Mouse (Mus musculus): ENCODE data around the gene Arx. TPM values are rescaled to one million over a fixed set of nuclear protein-coding genes. Genes with fewer than 3 reads are reported as not detected.

Gene Arx
- polyA plus RNA-seq, 1 experiment from 2014 or later, result 0.53 TPM

DNA sequence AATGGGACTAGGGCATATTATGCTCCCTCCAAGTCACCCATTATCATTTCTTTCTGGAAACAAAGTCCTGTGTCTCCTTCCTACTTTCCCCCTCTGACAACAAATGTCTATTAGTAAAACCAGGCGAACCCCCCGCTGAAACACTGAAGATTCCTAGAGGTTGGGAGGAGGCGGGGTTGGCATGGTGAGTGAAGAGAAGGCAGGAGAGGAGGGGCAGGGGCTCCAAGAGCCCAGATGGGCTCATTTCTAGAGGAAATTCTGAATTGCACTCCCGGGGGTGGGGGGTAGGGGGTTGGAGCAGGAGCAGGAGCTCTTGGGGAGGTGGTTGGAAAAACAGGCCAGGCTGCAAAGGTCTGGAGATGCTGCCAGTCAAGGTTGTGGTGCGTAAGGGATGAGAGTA, 9.6 kb downstream of the Arx start:
- Histone ChIP-seq H3K4me1 (replicated peaks) (no peaks in the 10 kb centered on the region), H3K27me3 (replicated peaks) (peaks cover 70% of the 10 kb centered on the region), H3K9ac (no peak overlapping the region), H3K4me2 (replicated peaks) (no peak overlapping the region), H3K36me3 (no peaks in the 10 kb centered on the region), H3K9me3 (no peaks in the 10 kb centered on the region), H3K4me3 (replicated peaks) (no peak overlapping the region), H3K27ac (no peak overlapping the region)
- 31% methylated on average over 5 of the region's 5 CpGs for WGBS
- ATAC-seq, result no peak

DNA sequence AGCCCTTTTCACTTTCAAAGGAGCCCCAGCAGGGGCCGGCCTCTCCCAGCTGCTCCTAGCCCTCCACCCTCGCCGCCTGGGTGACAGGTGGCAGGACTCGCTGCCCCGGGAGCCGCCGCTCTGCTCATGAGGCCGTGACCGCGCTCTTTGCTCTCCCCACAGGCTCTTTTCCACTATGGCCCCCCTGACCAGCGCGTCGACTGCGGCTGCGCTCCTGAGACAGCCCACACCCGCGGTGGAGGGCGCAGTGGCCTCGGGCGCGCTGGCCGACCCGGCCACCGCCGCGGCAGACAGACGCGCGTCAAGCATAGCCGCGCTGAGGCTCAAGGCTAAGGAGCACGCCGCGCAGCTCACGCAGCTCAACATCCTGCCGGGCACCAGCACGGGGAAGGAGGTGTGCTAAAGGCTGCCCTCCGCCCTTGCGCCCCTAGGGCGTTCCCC, 10.8 kb downstream of the Arx start:
- H3K4me2 ChIP-seq (replicated peaks), result peak overlapping the region; percentile 50
- H3K27ac ChIP-seq, result no peak overlapping the region
- H3K9ac ChIP-seq, result no peak overlapping the region
- 19% methylated on average over 40 of the region's 40 CpGs for WGBS
- H3K4me3 ChIP-seq (replicated peaks), result peak overlapping the region; percentile 15; the same call in 1 of the 2 replicates
- no peaks in the 10 kb centered on the region for H3K36me3 ChIP-seq
- no peaks in the 10 kb centered on the region for H3K9me3 ChIP-seq
- peak; percentile 31; the same call in 1 of the 2 replicates for ATAC-seq
- peaks cover 72% of the 10 kb centered on the region for H3K27me3 ChIP-seq (replicated peaks)
- H3K4me1 ChIP-seq (replicated peaks), result no peaks in the 10 kb centered on the region

DNA sequence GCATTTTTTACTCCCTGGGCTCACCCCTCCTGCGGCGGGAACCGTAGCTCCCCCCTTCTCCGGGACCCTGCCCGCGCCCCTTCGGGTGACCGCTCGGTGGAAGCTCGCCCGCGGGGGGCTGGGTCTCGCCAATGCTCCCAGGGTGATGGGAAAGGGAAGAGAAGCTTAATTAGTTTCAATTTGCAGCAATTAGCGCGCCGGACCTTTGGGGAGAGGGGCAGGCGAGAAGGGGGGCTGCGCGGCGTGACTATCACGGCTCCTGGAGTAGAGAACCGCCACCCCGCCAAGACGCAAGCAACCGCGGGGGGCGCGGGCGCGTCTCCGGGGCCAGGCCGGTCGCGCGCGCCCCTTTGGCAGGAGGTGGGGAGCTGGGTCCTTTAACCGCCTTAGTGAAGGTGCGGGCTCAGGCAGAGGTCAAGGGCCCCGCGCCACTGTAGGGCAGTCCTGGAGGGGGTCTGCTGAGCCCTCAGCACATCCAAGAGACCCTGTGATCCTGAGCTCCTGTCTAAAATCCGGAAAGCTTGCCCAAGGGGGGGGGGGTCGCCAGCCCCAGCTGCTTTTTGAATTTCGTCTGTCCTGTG, 12.9 kb downstream of the Arx start:
- no peaks in the 10 kb centered on the region for H3K36me3 ChIP-seq
- H3K4me3 ChIP-seq (replicated peaks), result peak overlapping the region; percentile 14; the same call in 1 of the 2 replicates
- WGBS, result 13% methylated on average over 40 of the region's 43 CpGs
- peak overlapping the region; percentile 48 for H3K4me2 ChIP-seq (replicated peaks)
- no peaks in the 10 kb centered on the region for H3K4me1 ChIP-seq (replicated peaks)
- no peak overlapping the region for H3K27ac ChIP-seq
- H3K27me3 ChIP-seq (replicated peaks), result peaks cover 63% of the 10 kb centered on the region
- H3K9me3 ChIP-seq, result no peaks in the 10 kb centered on the region
- ATAC-seq, result no peak
- no peak overlapping the region for H3K9ac ChIP-seq

DNA sequence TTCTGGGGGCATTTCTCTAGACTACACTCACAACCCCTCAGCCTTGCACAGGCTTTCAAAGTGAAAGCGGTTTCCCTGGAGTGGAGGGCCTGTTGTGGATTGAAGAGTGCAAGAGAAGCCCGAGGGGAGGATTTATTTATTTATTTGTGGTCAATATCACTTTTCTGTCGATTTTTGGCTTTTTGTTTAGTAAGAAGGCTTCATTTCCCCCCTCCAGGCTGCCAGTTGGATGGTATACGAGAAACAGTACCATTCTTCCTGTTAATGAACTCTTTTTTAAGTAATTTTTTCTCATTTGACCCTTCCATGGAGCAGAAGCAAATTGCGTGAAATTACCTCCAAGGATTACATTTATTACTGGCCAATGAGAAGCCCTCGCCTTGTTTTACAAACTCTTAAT, 13.5 kb downstream of the Arx start:
- Histone ChIP-seq H3K4me3 (replicated peaks) (no peak overlapping the region), H3K4me2 (replicated peaks) (no peak overlapping the region), H3K27ac (no peak overlapping the region), H3K27me3 (replicated peaks) (peaks cover 57% of the 10 kb centered on the region), H3K4me1 (replicated peaks) (no peaks in the 10 kb centered on the region), H3K9ac (no peak overlapping the region), H3K36me3 (no peaks in the 10 kb centered on the region), H3K9me3 (no peaks in the 10 kb centered on the region)
- 23% methylated on average over 6 of the region's 6 CpGs for WGBS
- no peak for ATAC-seq

DNA sequence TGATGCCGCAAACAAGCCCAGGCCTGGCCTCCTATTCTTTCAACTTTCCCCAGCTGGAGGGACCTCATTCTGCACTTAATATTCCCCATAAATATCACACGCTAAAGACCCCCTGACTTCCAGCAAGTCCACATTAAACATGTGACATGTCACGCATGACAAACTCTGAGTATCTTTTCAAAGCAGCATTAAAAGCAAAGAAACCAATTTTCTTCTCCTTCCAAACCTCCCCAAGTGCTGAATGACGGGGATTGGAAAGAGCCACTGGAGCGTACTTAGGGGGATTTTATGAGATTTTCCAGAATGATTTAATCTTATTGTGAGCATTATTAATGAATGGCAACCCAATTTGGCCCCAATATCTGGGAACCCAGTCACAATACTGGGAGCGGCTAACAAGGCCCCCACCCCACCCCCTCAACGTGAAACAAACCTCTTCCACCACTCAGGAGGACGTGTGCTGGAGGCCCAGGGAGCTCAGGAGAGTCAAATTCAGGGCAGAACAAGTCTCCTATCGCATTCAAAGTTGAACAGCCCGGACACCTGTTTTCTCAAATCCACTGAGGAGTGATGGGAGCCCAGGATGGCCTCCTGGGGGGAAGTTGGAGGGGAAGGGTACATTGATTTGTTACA, 14.1 kb downstream of the Arx start:
- H3K36me3 ChIP-seq, result no peaks in the 10 kb centered on the region
- H3K9me3 ChIP-seq, result no peaks in the 10 kb centered on the region
- no peak overlapping the region for H3K4me3 ChIP-seq (replicated peaks)
- ATAC-seq, result no peak
- no peak overlapping the region for H3K9ac ChIP-seq
- H3K27ac ChIP-seq, result no peak overlapping the region
- no peak overlapping the region for H3K4me2 ChIP-seq (replicated peaks)
- WGBS, result 26% methylated on average over 10 of the region's 10 CpGs
- H3K27me3 ChIP-seq (replicated peaks), result peaks cover 52% of the 10 kb centered on the region
- H3K4me1 ChIP-seq (replicated peaks), result no peaks in the 10 kb centered on the region

DNA sequence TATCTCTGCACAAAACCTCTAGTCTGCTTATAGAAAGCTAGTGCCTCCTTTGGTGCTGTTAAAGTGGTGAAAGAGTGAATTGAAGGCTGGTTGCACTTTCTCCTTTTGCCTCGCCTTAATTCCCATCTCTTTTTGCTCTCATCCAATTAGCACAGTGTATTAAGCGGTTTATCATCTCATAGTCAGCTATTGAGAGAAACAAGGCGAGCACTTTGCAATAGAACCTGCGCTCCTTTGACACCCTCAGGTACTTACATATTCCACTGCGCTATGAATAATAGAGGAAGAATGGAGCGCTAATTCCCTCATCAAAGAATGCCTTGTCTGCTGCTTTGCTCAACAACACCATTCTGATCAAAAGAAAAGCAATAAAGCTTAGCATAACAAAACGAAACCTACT, 15.6 kb downstream of the Arx start:
- Histone ChIP-seq H3K4me1 (replicated peaks) (no peaks in the 10 kb centered on the region), H3K36me3 (no peaks in the 10 kb centered on the region), H3K4me3 (replicated peaks) (no peak overlapping the region), H3K27me3 (replicated peaks) (peaks cover 39% of the 10 kb centered on the region), H3K4me2 (replicated peaks) (no peak overlapping the region), H3K27ac (no peak overlapping the region), H3K9ac (no peak overlapping the region), H3K9me3 (no peaks in the 10 kb centered on the region)
- no peak for ATAC-seq
- 13% methylated on average over 7 of the region's 7 CpGs for WGBS

DNA sequence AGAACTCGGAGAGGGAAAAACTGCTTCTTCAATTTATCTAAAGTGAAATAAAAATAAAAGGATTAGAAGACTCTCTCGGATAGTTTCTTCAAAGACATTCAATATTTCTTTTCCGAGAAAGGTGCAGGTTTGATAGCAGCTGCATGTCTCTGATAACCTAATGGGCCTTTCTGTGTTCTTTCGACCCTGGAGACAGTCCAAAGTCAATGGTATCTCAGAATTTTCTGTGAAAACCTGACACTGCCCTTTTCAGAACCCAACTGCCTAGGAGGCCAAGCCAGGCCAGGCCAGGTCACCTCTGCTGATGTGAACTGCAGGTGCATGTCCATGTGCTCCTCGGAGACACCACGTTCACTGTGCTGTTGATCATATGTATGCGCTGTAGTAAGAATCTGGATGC, 19.5 kb downstream of the Arx start:
- WGBS, result 86% methylated on average over 7 of the region's 7 CpGs
- no peak for ATAC-seq

DNA sequence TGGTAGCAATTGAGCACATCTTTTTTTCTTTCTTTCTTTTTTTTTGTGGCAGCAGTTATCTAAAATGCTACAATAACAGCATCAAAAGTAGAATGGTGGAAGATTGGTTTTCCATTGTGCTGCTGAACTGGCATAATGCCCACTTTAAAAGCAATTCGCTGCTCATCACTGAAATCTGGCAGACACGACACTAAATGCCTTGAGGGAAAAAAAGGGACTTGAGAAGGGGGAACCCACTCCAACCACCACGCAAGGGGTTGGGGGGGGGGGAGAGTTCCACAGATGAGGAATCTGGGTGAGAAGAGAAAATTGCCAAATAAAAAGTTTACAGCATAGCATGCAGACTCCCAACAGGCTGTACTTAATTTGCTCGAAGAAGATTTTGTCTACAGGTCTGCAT, 31.3 kb downstream of the Arx start:
- no peaks in the 10 kb centered on the region for H3K27me3 ChIP-seq (replicated peaks)
- no peak overlapping the region for H3K27ac ChIP-seq
- H3K4me1 ChIP-seq (replicated peaks), result no peaks in the 10 kb centered on the region
- no peaks in the 10 kb centered on the region for H3K36me3 ChIP-seq
- WGBS, result 75% methylated on average over 4 of the region's 4 CpGs
- ATAC-seq, result no peak
- H3K4me2 ChIP-seq (replicated peaks), result no peak overlapping the region
- no peak overlapping the region for H3K4me3 ChIP-seq (replicated peaks)
- H3K9ac ChIP-seq, result no peak overlapping the region
- no peaks in the 10 kb centered on the region for H3K9me3 ChIP-seq

More for the DNA sequence above, 19.5 kb downstream of the Arx start:
- H3K4me2 ChIP-seq (replicated peaks), result no peak overlapping the region
- H3K36me3 ChIP-seq, result no peaks in the 10 kb centered on the region
- H3K27ac ChIP-seq, result no peak overlapping the region
- H3K9ac ChIP-seq, result no peak overlapping the region
- no peak overlapping the region for H3K4me3 ChIP-seq (replicated peaks)
- peaks cover 11% of the 10 kb centered on the region for H3K27me3 ChIP-seq (replicated peaks)
- H3K9me3 ChIP-seq, result no peaks in the 10 kb centered on the region
- H3K4me1 ChIP-seq (replicated peaks), result no peaks in the 10 kb centered on the region

DNA sequence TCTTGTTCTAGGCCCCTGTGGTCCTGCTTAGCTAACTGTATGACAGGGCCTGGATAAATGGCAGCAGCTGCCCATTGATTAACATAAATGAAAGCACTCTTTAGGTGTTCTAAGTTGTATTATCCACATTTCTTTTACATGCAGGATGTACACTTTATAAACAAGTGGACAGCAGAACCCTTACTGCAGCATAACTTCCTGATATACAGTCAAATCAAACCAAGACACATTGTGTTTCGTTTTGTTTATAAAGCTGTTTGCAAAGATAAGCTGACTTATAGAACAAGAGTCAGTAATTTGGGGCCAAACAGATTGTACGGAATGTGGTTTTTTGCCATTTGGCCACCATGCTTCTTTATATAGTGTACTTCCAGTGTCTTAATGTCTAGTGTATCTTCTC, 33.7 kb downstream of the Arx start:
- Histone ChIP-seq H3K36me3 (no peaks in the 10 kb centered on the region), H3K27me3 (replicated peaks) (no peaks in the 10 kb centered on the region), H3K4me3 (replicated peaks) (no peak overlapping the region), H3K27ac (no peak overlapping the region), H3K9me3 (no peaks in the 10 kb centered on the region), H3K4me2 (replicated peaks) (no peak overlapping the region), H3K4me1 (replicated peaks) (no peaks in the 10 kb centered on the region), H3K9ac (no peak overlapping the region)
- ATAC-seq, result no peak
- 78% methylated on average over 2 of the region's 2 CpGs for WGBS

DNA sequence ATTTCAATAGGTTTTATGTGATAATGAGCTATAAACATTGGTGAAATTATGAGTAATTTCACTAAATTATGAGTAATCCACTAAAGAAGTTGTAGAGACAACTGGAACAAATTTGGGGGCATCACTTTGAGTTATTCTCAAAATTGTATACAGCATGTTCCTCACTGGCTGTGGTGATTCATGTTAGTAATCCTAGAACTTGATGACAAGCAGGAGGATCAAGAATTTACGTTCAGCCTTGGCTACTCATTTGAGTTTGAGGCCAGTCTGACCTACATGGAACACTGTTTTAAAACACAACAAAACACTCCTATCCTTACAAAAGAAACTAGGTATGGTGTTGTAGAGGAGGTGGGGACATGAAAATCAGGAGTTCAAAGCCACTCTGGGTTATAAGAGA, 35.1 kb downstream of the Arx start:
- no peaks in the 10 kb centered on the region for H3K27me3 ChIP-seq (replicated peaks)
- no peak for ATAC-seq
- H3K9ac ChIP-seq, result no peak overlapping the region
- H3K4me1 ChIP-seq (replicated peaks), result no peaks in the 10 kb centered on the region
- H3K4me2 ChIP-seq (replicated peaks), result no peak overlapping the region
- WGBS, result 77% methylated on average over 1 of the region's 1 CpGs
- no peak overlapping the region for H3K27ac ChIP-seq
- no peaks in the 10 kb centered on the region for H3K36me3 ChIP-seq
- no peaks in the 10 kb centered on the region for H3K9me3 ChIP-seq
- H3K4me3 ChIP-seq (replicated peaks), result no peak overlapping the region

Data from intestine, embryonic 15.5 days (tissue).